Mouse (Mus musculus): ENCODE measurements around the gene Rnf213.

The Rnf213 gene

DNA sequence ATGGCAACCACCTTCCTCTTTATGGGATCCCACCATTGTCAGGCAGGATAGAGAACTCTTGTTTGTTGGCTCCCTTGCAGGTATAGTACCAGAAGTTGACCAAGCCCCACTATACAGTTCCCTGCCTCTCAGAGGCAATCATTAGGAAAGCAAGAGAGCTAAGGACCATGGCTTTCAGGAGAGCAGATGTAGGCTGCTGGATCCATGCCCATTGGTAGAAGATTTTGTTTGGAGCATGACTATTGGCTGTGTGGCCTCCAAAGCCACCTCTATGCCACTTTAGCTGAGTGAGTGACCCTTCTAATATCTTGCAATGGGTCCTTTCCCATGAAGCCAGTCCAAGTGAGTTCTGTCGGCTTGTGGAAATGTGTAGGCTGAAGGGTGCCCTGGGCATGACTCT lies 126.5 kb downstream of the Rnf213 start:
- no peak for DNase-seq

DNA sequence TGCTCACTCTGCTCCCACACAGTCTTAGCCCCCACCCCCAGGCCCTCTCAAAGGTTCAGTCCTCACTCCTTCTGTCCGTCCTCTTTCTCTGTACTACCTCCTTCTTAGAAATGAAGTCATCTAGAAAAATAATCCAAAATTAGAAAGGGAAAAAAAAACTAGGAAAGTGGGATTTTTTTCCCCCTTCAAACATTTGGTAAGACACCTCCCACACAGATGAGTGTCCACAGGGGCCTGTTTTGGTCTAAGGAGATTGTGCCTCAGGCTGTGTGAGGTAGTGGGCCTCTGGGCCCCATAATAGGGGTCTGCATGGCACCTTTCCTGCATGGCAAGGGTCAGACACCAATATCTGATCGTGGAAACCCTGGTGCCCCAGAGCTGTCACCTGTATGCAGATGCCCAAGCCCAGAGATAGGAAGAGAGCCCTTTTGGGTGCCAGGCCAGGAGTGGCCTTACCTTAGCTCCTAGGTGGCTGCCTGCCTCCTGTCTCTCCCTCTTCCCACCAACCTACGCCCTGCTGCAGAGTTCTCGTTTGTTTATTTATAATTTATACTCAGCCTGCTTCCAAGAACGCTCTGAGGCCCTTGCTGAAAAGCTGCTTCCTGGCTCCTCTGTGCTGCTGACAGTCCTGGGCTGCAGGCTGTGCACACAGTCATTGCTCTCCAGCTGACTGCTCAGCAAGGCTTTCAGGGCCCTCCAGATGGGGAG lies 127.3 kb downstream of the Rnf213 start:
- DNase-seq, result no peak

DNA sequence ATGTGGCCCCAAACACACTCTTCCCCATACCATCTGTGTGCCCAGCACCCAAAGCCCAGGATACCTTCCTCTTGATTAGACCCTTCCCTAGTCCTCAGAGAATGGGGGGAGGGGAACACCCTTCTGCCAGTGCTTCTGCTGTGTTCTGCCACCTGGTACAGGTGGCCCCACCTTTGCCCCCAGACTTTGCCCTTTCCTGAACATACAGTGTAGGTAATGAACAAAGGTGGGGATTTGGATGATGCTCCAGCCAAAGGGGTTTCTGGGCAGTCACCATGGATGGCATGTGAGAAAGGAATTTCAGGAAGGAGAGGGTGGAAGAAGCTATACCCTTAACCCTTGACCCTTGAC lies 127.8 kb downstream of the Rnf213 start:
- DNase-seq, result no peak

DNA sequence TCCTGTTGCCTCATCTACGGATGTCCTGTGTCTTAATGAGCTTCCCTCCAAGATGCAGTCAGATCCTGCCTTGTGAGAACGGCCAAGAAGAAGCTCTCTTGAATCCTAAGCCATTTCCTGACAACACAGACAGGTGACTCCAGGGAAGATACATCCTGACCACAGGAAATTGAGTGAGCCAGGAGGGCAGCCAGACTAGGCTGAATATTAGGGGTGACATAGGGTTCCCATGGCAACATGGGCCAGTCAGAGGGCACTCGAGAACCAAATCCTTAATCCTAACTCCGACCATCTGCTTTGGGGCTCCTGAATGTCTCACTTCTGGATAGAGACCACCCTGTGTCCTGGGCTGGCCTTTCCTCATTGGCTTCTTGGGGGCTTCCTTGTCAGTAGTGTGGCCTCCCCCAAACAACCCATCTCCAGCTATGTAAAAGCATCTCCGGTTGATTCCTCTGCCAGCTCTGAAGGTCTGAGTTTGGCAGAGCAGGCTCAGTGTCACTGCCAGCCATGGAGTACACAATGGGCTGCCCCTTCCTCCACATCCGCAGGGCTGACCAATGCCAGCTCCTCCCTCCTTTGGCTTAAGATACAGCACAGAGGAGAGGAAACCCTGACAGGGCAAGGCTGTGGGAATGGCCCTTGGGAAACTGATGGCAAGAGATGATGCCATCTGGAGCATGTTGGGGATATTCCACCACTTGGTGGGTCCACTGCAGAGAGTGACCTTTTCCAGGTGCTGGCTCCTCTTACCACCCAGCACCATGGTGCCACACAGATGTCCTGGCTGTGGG lies 129.2 kb downstream of the Rnf213 start:
- no peak for DNase-seq

DNA sequence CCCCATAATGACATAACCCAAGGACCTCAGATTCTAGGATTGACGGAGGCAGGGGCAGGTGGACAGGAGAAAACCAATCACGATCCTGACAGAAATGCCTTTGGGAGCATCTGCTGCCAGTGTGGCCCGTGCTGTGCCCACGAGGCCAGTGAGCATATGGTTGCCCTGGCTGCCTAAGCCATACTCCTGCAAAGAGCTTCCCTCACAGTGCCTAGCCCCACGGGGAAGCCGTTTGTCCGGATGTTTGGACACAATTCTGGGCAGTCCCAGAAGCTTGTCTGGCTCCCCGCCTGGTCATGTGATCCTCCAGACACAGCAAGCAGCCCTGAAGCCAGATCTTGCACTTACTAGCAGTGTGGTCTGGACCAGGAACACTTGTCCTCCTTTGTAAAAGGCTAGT lies 129.9 kb downstream of the Rnf213 start:
- DNase-seq, result no peak

DNA sequence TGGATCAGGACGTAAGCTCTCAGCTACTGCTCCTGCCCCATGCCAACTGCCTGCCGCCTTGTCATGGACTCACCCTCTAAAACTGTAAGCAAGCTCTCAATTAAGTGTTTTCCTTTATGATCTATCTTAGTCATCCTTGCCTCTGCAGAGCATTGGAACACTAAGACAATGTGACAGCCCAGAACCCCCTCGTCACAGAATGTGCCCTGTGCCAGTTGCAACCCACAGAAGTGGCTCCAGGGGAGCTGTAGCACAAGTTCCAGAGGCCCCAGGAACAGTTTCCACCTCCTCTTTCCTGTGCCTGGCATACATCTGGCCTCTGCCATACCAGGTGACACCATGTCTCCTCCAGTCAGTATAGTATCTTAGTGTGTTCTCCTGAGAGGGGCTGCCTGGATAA lies 130.5 kb downstream of the Rnf213 start:
- no peak for DNase-seq

DNA sequence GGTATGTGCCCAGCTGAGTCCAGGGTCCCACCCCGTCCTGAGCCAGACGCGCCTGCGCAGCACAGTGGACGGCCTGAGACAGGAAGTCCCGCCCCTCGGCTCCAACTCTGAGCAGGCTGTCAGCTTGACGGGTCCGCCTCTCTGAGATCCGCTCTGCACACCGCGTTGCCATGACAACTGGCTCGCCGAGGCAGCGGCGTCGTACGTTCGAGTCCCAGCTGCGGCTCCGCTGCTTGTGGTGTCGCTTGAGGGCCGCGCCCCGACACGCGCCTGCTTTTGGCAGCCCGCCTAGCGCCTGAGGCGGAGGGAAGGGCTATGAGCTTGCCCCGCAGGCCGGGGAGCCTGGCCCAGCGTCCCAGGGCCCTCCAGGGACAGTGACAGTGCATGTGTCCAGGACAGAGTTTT lies 131.6 kb downstream of the Rnf213 start:
- peak; percentile 74 for DNase-seq

DNA sequence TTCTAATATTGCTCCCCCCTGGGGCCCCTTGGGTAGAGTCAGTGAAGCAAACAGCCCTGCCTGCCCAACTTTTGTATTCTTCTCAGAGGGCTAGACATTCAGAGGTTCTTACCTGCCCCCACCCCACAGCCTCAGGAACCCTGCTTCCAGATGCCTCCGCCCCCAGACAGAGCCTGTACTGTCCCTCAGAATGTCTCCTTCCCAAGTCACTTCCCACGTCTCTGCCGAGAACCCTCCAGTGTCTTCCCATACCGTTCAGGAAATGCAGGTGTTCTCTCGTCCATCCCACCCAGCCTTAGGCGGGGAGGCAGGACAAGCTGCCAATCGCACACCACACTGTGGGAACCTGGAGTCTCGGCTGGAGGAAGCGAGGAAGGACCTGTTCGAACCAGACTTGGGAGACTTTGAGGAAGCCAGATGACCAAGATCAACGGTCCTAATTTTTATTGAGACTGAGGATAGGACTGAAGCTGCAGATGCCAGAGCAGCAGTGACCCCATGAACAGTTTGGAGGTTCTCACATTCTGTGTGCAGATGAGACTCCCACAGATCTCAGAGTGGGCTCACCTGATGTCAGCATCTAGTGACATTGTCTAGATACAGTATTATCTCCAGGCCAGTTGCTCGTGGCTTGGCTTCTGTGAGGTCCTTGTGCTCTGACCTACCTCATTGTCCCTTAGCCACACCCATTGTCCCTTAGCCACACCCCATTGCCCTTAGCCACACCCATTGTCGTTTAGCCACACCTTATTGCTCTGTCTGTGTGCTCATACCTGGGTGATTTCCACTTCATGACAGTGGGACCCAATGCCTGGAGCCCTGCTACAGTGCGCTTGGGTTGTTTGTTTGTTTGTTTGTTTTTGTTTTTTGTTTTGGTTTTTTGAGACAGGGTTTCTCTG lies 133.4 kb downstream of the Rnf213 start:
- no peak for DNase-seq

DNA sequence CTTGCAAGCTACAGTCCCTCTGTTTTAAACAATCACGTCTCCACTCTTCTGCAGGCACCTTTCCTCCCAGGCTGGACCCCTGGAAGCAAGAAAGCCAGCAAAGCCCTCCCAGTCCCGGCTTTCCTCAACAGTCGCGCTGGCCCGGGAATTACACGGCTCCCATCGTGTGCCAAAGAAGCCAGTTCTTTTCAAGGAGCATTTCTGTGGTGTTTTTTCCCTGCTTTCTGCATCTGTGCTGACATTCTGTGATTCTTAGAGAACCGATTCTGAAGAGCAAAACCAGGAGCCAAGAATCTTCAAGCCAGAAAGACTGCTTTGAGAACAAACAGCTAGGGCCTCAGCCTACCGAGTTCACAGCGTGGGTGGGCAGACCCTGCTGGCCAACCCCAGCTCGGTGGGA lies 136.0 kb downstream of the Rnf213 start:
- no peak for DNase-seq

DNA sequence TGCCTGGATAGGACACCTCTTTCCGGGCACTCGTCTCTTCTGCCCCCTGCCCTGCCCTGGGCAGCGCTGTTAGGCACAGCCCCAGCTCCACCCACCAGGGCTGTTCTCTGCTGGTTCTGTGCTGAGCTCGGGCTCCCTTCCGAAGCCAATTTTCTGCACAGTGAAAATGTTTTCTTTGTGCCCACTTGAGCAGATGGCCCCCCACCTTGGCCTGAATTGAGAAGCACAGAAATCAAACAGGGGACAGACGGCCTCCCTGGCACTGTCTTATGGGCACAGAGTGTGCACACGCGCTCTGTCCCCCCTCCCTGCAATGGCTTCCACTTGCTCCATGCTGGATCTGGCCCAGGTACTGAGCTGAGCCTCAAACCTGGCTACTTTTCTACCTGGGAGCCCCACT lies 139.6 kb downstream of the Rnf213 start:
- DNase-seq, result no peak

DNA sequence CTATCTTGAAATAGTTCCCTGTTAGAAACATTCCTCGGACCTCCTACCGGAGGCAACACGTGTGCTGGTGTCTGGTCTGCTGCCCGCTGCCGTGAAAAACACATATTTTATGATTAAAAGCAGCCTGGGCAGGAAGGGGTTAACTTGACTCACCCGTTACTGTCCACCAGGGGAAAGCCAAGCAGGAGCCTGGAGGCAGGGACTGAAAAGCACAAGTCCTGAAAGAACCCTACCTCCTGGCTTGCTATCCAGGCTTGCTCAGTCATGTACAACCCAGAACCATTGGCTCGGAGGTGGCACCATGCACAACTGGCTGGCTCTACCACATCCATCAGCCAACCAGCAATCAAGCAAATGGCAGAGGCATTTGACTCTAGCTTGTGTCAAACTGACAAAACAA lies 140.8 kb downstream of the Rnf213 start:
- DNase-seq, result no peak

All from right cerebral cortex, postnatal 25 days (tissue).